Mouse (Mus musculus) ovary, postnatal 14 days (tissue): ENCODE measurements at regions not wholly inside any gene's neighbourhood (a gene's known extent, or its start where the extent isn't known, plus 50 kb on each side); places are given as distances from the start of the nearest gene placed in this dataset.
"Not testable (repeated sequence)": the region's sequence is repeated elsewhere in the genome, so short reads cannot be mapped to it uniquely, and the experiment has no call there.

Source experiments
- DNase-seq: peaks from one replicate; pipeline ENCODE4 v3.0.0; 2022; ENCODE audit warnings: low spot score

GRCm38 (mm10) chr19:35890191-35890590 is 167.1 kb downstream of the Htr7 start:
- no peak for DNase-seq

- no peak for DNase-seq
Observed at GRCm38 (mm10) chr19:35886270-35886669, 171.0 kb downstream of the Htr7 start.

GRCm38 (mm10) chr19:35881810-35882485 is 175.4 kb downstream of the Htr7 start:
- DNase-seq = no peak

GRCm38 (mm10) chr19:35875464-35875863 is 181.8 kb downstream of the Htr7 start:
- DNase-seq = no peak

- no peak for DNase-seq
Observed at GRCm38 (mm10) chr19:35870720-35871119, 186.6 kb downstream of the Htr7 start.

GRCm38 (mm10) chr19:35868543-35868942 is 188.8 kb downstream of the Htr7 start:
- DNase-seq = no peak

- no peak for DNase-seq
Observed at GRCm38 (mm10) chr19:35863049-35863448, 194.3 kb downstream of the Htr7 start.

GRCm38 (mm10) chr19:35861421-35861820 is 195.9 kb downstream of the Htr7 start:
- no peak for DNase-seq

GRCm38 (mm10) chr19:35832992-35833391 is 224.3 kb downstream of the Htr7 start:
- peak; percentile 2 for DNase-seq

GRCm38 (mm10) chr19:35826074-35826473 is 231.2 kb downstream of the Htr7 start:
- no peak for DNase-seq

GRCm38 (mm10) chr19:35819626-35820025 is 237.7 kb downstream of the Htr7 start:
- no peak for DNase-seq

GRCm38 (mm10) chr19:35794661-35795060 is 262.6 kb downstream of the Htr7 start:
- DNase-seq = no peak

- DNase-seq = no peak
Observed at GRCm38 (mm10) chr19:35787246-35788021, 269.9 kb downstream of the Htr7 start.

- not testable (repeated sequence) for DNase-seq
Observed at GRCm38 (mm10) chr19:35761750-35762149, 295.6 kb downstream of the Htr7 start.

- DNase-seq = no peak
Observed at GRCm38 (mm10) chr19:35759701-35760100, 297.6 kb downstream of the Htr7 start.

- DNase-seq = no peak
Observed at GRCm38 (mm10) chr19:35755494-35755893, 301.8 kb downstream of the Htr7 start.

GRCm38 (mm10) chr19:35735754-35736153 is 321.6 kb downstream of the Htr7 start:
- no peak for DNase-seq

- no peak for DNase-seq
Observed at GRCm38 (mm10) chr19:35728436-35729060, 328.8 kb downstream of the Htr7 start.
